Mouse (Mus musculus) liver, postnatal 0 days (tissue): ENCODE results near the gene Acod1.

ENCODE experiments used
- CTCF ChIP-seq: sonication (generic); IDR thresholded peaks from 2 replicates; pipeline ENCODE4 v1.5.1; 2016; ENCODE audit warnings: antibody characterized with exemption, low read depth
- EP300 ChIP-seq: IDR thresholded peaks from 2 replicates; pipeline ENCODE4 v1.6.1; 2016; ENCODE audit warnings: antibody characterized with exemption, low read depth, mild to moderate bottlenecking

- no peak for TF ChIP-seq CTCF
- TF ChIP-seq EP300 = no peak
Measured at GRCm38 (mm10) chr14:103069465-103069863, 22.7 kb downstream of the Acod1 start.
